Mouse (Mus musculus) heart, postnatal 0 days (tissue): ENCODE results near the gene Gm43518. TPM values are rescaled to one million over a fixed set of nuclear protein-coding genes. Genes with fewer than 3 reads are reported as not detected.
A peak's percentile ranks its signal among the peaks of the same experiment; 100 is the strongest.

ENCODE experiments used
- ATAC-seq: fragments of 200-750 bp; cut with Nextera tagmentation; 2 replicates; pipeline ENCODE4 v1.8.0; 2017; ENCODE audit warnings: low read depth, moderate number of reproducible peaks, moderate library complexity; ENCODE audit not compliant: insufficient read depth
- DNase-seq: peaks from one replicate; pipeline ENCODE4 v3.0.0-alpha.2; 2016; ENCODE audit warnings: low spot score
- H3K27ac ChIP-seq: fragments of 300-500 bp; sonication (generic); 2 replicates; pipeline ENCODE4 v1.5.1; 2014; ENCODE audit warnings: low read depth, mild to moderate bottlenecking
- H3K27me3 ChIP-seq: fragments of 300-500 bp; sonication (generic); 2 replicates; pipeline ENCODE4 v1.6.1; 2014; ENCODE audit warnings: low read length, mixed read lengths; ENCODE audit not compliant: control insufficient read depth, insufficient read depth
- H3K36me3 ChIP-seq: fragments of 300-500 bp; sonication (generic); replicated peaks from 2 replicates; pipeline ENCODE4 v1.6.1; 2014; ENCODE audit warnings: low read length, mixed read lengths; ENCODE audit not compliant: control insufficient read depth, insufficient read depth
- H3K4me1 ChIP-seq: fragments of 300-500 bp; sonication (generic); 2 replicates; pipeline ENCODE4 v1.6.1; 2014; ENCODE audit warnings: antibody characterized with exemption; ENCODE audit not compliant: control insufficient read depth, insufficient read depth
- H3K4me2 ChIP-seq: fragments of 300-500 bp; sonication (generic); 2 replicates; pipeline ENCODE4 v1.6.1; 2014; ENCODE audit warnings: low read depth, mild to moderate bottlenecking, low read length, moderate library complexity
- H3K4me3 ChIP-seq: fragments of 300-500 bp; sonication (generic); 2 replicates; pipeline ENCODE4 v1.5.1; 2014; ENCODE audit warnings: low read depth, low read length
- H3K9ac ChIP-seq: fragments of 300-500 bp; sonication (generic); replicated peaks from 2 replicates; pipeline ENCODE4 v1.6.1; 2014; ENCODE audit warnings: low read depth, low read length, mixed read lengths
- H3K9me3 ChIP-seq: fragments of 300-500 bp; sonication (generic); replicated peaks from 2 replicates; pipeline ENCODE4 v1.6.1; 2016; ENCODE audit warnings: low read length; ENCODE audit not compliant: control insufficient read depth
- CTCF ChIP-seq: IDR thresholded peaks from 2 replicates; pipeline ENCODE4 v1.5.1; 2016; ENCODE audit warnings: antibody characterized with exemption, control low read depth, low read depth
- EP300 ChIP-seq: IDR thresholded peaks from 2 replicates; pipeline ENCODE4 v1.6.1; 2016; ENCODE audit warnings: antibody characterized with exemption, low read depth
- WGBS: fragments of 180-500 bp; shearing (Covaris S2); extraction: QIAGEN DNeasy Blood & Tissue Kit; methylation state at CpG from one replicate; pipeline ENCODE4 v1.1.7; 2014; 5-methylcytosine and 5-hydroxymethylcytosine counted together
- polyA plus RNA-seq: library from polyadenylated mRNA; unstranded; fragments of >200 nt; fragmentation: Nextera tagmentation; extraction: Ambion mirVana; gene quantifications from 2 replicates; pipeline ENCODE4 v1.2.1, GENCODE M21; 2015
- total RNA-seq: library from RNA; depleted of rRNA; stranded (reverse); fragments of >200 nt; gene quantifications from 2 replicates; pipeline ENCODE4 v1.2.3, GENCODE M21; 2014; ENCODE audit warnings: low replicate concordance

Gm43518 gene
- total and polyA plus RNA-seq, 2 experiments from 2014 or later: 1.8 TPM; not detected in 1

DNA sequence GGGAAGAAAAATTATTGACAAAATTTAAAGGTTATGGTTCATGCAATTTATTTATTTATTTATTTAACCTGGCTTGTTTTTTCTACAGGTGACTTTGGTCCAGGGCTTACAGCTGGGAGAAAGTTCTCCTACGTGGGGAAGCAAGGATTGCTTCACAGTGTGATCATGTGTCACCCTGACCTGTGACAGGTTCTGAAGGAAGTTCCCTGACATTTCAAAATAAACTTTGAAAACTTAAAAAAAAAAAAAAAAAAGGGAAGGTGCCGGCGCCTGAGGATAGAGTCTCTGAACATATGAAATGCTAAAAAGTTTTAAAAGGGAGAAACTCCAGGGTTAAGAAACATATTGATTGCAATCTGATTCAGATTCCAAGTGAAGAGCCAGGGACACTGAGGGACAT lies 40.9 kb upstream of the Gm43518 start:
- H3K9ac ChIP-seq: no peak overlapping the region
- ATAC-seq: no peak
- H3K27ac ChIP-seq: no peak overlapping the region
- H3K4me2 ChIP-seq: no peak overlapping the region
- WGBS: 69% methylated on average over 3 of the region's 3 CpGs
- no peak for DNase-seq
- H3K36me3 ChIP-seq: no peaks in the 10 kb centered on the region
- no peak for TF ChIP-seq EP300
- no peak for TF ChIP-seq CTCF
- H3K27me3 ChIP-seq: no peaks in the 10 kb centered on the region
- no peaks in the 10 kb centered on the region for H3K4me1 ChIP-seq
- H3K4me3 ChIP-seq: no peak overlapping the region
- no peaks in the 10 kb centered on the region for H3K9me3 ChIP-seq

DNA sequence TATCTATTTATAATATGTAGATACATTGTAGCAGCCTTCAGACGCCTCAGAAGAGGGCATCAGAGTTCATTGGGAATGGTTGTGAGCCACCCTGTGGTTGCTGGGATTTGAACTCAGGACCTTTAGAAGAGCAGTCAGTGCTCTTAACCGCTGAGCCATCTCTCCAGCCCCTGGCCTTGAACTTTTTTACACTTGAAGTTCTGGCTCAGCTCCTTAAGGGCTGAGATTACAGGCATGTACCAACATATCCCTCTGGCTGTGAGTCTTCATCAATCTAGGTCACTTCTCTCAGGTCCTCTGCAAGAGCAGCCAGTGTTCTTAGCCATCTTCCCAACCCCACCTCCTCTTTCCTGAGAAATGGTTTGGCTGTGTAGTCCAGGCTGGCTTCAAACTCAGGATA lies 36.9 kb upstream of the Gm43518 start:
- H3K9me3 ChIP-seq: no peaks in the 10 kb centered on the region
- H3K27ac ChIP-seq: no peak overlapping the region
- 62% methylated on average over 2 of the region's 2 CpGs for WGBS
- TF ChIP-seq CTCF: no peak
- TF ChIP-seq EP300: no peak
- no peak overlapping the region for H3K4me3 ChIP-seq
- no peak overlapping the region for H3K4me2 ChIP-seq
- no peak for ATAC-seq
- no peaks in the 10 kb centered on the region for H3K27me3 ChIP-seq
- no peak overlapping the region for H3K9ac ChIP-seq
- no peaks in the 10 kb centered on the region for H3K36me3 ChIP-seq
- no peaks in the 10 kb centered on the region for H3K4me1 ChIP-seq
- DNase-seq: no peak

- Histone ChIP-seq H3K4me2 (no peak overlapping the region), H3K4me1 (no peaks in the 10 kb centered on the region), H3K9me3 (no peaks in the 10 kb centered on the region), H3K27ac (no peak overlapping the region), H3K4me3 (no peak overlapping the region), H3K27me3 (no peaks in the 10 kb centered on the region), H3K36me3 (no peaks in the 10 kb centered on the region), H3K9ac (no peak overlapping the region)
- 64% methylated on average over 5 of the region's 5 CpGs for WGBS
- TF ChIP-seq EP300 (no peak), CTCF (no peak)
- no peak for DNase-seq
- no peak for ATAC-seq
Measured at GRCm38 (mm10) chr5:123890987-123891386, 36.2 kb upstream of the Gm43518 start.

- Histone ChIP-seq H3K9ac (no peak overlapping the region), H3K4me2 (0 out of 2 replicates have a peak overlapping the region, but pooled peaks have one; percentile 7), H3K4me1 (no peaks in the 10 kb centered on the region), H3K9me3 (no peaks in the 10 kb centered on the region), H3K4me3 (no peak overlapping the region), H3K27me3 (no peaks in the 10 kb centered on the region), H3K36me3 (no peaks in the 10 kb centered on the region), H3K27ac (no peak overlapping the region)
- DNase-seq: peak; percentile 66
- no peak for ATAC-seq
- 37% methylated on average over 6 of the region's 6 CpGs for WGBS
- TF ChIP-seq CTCF (no peak), EP300 (no peak)
Measured at GRCm38 (mm10) chr5:123891669-123892068, 35.5 kb upstream of the Gm43518 start.

GRCm38 (mm10) chr5:123893520-123893919 lies 33.7 kb upstream of the Gm43518 start:
- no peak overlapping the region for H3K4me2 ChIP-seq
- H3K27me3 ChIP-seq: no peaks in the 10 kb centered on the region
- no peak overlapping the region for H3K27ac ChIP-seq
- H3K36me3 ChIP-seq: no peaks in the 10 kb centered on the region
- H3K9ac ChIP-seq: no peak overlapping the region
- H3K4me3 ChIP-seq: no peak overlapping the region
- no peaks in the 10 kb centered on the region for H3K4me1 ChIP-seq
- H3K9me3 ChIP-seq: no peaks in the 10 kb centered on the region
- ATAC-seq (no peak), DNase-seq (no peak)
- WGBS: 72% methylated on average over 5 of the region's 5 CpGs
- TF ChIP-seq CTCF: no peak
- TF ChIP-seq EP300: no peak

GRCm38 (mm10) chr5:123896395-123896794 lies 30.8 kb upstream of the Gm43518 start:
- WGBS: 74% methylated on average over 11 of the region's 11 CpGs
- H3K4me1 ChIP-seq: no peaks in the 10 kb centered on the region
- TF ChIP-seq CTCF: no peak
- TF ChIP-seq EP300: no peak
- no peak overlapping the region for H3K27ac ChIP-seq
- ATAC-seq (no peak), DNase-seq (no peak)
- no peak overlapping the region for H3K9ac ChIP-seq
- no peaks in the 10 kb centered on the region for H3K9me3 ChIP-seq
- H3K4me3 ChIP-seq: no peak overlapping the region
- no peak overlapping the region for H3K4me2 ChIP-seq
- no peaks in the 10 kb centered on the region for H3K36me3 ChIP-seq
- no peaks in the 10 kb centered on the region for H3K27me3 ChIP-seq
